Mouse (Mus musculus): ENCODE data around the gene Ctsl.

The Ctsl gene

DNA sequence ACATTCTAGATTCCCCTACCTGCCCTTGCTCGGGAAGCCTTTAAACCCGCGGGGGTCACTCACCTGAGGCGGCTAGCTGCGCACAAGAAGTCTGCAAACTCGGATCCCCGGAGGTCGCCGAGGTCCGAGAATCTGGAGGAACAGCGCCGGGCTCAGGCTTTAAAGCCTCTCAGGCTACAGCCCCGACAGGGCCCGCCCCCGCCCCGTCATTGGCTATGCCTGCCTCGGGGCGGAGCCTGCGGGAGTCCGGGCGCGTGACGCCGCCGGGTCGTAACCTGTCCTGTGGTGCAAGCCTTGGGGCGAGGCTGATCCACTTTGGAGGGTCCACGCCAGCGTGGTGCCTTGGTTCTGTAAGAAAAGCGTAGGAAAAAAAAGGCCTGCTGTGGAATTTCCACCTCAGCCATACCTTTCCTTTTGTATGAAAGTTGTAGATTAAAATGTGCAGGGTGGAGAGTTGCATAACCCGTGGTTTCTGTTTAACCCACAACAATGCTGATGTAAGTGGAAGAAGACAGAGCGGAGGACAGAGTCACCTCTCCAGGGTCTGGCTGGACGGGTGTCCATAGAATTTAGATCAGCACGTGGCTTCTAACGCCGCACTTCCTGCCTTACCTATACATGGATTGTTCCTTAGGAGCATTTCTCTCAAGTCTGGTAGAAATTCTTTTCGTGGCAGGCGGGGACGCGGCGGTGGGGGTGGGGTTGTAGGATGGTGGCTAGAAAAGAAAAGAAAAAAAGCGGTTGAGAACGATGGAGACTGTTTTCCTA, at the start of gene Ctsl:
TSS of gene Ctsl (minus strand) at position 718 of the 768 bp plus-strand sequence.
- DNase-seq (ENCODE audit: low spot score) = peak; percentile 91

DNA sequence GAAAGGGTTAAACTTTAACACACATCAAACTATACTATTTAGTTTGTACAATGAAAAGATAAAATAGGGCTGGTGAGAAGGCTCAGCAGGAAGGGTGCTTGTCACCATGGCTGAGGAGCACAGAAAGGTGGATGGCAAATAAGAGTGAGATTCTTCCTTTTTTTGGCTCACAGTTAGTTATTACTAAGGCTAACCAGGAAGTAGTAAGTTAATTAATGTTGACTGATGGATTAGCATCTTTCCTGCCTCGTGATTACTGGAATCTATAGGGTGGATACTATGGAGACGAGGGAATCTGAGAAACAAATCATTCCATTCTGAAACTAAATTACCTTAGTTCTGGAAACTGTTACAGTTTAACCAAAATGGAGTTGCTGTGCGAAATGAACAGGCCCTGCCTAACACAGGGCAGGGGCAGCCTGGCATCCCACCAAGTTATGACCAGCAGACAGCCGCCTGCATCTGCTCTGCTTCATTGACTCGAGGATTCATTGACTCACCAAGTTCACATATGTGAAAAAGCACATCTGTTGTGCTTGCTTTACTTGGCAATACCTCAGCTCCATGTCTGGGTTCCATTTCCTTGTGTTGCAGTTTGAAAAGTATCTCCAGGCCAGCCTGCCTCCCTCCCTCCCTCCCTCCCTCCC, 46.4 kb upstream of the Ctsl start:
- DNase-seq (ENCODE audit: low spot score) = peak; percentile 86

DNA sequence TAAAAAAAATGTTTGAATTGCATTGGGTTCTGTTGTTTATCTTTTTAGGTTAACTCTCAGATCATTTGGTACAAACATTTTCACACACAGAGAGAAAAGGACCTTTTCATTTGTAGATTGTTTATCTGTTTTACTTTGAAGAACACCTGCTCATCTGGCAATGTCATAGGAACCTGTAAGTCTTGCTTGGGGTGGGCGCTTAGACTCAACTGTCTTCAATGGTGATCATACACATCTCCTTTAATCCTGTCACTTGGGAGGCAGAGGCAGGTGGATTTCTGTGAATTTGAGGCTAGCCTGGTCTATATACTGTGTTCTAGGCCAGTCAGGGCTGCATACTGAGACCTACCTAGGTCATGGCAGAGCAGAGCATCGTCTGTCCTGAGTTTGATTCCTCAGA, 45.0 kb upstream of the Ctsl start:
- DNase-seq (ENCODE audit: low spot score) = no peak

DNA sequence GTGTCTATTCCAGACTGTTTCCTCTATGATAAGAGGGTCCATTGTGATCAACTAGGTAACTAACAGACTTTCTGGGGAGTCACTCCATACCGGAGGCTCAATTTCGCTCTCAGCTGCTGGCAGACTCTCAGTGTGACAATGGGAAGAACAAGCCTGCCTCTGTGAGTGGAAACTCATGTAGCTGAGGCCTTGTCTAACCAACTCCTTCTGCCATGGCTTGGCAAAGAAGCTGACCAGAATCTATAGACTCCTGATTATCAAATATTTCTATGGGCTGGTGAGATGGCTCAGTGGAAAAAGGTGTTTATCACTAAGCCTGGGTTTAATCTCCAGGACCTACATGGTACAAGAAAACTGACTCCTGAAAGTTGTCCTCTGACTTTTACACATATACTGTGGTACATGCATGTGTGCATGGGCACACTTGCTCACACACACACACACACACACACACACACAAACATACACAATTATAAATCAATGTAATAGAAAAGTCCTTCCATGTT, 42.1 kb upstream of the Ctsl start:
- DNase-seq (ENCODE audit: low spot score) = no peak

DNA sequence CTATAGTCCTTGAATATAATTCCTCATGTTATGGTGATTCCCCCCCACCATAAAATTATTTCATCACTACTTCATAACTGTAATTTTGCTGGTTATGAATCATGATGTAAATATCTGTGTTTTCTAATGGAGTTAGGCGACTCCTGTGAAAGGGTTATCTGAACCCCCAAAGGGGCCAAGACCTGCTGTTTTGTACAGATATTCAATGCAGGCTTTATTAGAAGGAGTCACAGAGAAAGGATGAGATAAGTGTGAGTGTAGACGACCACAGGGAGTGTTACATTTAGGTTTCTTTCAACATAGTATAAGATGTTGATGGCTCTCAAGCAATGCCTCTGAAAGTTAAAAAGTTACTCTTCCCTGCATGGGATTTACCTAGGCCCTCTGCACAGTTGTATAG, 40.6 kb upstream of the Ctsl start:
- no peak for DNase-seq (ENCODE audit: low spot score)

DNA sequence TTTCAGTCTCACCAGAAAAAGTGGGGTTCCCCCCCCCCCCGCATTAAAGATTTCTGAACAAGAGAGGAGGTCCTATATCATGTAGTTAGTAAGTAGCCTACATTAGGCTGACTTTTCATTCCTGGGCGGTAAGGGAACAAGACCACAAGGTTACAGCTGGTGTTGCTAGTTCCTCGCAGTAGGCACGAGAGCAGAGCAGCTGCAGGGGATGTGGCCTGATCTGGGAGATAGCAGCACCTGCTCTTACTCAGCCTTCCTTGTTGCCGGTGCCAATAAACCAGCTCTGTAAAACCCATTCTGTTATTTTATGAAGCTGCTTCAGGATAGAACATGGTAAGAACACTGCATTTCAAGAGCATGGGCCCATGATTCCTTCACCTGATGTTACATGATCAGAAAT, 39.9 kb upstream of the Ctsl start:
- DNase-seq (ENCODE audit: low spot score) = peak; percentile 15

DNA sequence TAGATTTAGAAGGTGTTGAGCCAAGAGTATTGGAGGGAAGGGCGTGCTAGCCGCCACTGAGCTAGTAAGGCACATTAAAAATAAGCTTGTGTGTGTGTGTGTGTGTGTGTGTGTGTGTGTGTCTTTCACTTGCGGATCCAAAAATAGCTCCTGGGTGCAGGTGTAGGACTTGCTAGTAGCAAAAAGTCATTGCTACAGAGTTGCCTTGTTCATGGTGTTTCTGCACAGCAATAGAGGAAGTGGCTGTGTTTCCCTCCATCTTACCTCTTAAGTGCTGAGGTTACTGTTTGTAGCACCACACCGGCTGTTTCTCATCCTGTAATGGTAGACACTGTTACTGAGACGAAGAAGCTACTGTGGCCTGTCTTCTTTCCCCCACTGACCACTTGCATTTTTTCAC, 37.3 kb upstream of the Ctsl start:
- DNase-seq (ENCODE audit: low spot score) = no peak

DNA sequence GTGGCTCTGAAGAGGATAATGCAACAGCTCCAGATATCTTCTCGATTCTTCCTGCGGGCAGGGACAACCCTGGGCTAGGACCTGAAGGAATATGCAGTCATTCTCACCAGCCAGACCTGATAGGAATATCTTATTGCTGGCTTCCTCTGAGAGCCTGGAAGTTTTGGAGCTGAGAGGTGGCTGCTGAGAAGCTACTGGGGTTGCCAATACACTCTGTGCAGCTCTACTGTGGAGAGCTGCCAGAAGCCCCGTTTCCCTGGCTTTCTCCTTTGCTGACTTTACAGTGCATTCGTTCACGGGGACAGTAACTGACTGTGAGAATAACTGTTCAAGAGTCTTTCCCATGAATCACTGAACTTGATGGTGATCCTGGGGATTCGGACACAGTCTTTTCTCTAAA, 34.9 kb upstream of the Ctsl start:
- no peak for DNase-seq (ENCODE audit: low spot score)

DNA sequence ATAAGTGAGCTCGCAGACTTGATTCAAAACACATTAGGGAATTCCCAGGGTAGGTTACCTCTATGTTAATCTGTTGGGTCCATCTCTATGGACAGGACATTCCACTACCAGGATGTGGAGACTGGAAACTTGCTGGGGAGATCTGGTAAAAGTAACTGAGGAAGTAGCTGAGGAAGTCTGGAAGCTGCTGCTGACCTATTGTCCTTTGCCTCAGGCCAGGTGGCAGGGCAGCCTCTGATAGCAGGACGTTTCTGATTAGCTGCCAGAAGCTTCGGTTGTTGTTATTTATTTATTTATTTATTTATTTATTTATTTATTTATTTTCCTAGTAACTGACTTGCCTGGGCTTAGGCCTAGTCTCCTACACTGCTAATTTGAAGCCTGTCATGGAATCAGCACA, 32.8 kb upstream of the Ctsl start:
- DNase-seq (ENCODE audit: low spot score) = no peak

DNA sequence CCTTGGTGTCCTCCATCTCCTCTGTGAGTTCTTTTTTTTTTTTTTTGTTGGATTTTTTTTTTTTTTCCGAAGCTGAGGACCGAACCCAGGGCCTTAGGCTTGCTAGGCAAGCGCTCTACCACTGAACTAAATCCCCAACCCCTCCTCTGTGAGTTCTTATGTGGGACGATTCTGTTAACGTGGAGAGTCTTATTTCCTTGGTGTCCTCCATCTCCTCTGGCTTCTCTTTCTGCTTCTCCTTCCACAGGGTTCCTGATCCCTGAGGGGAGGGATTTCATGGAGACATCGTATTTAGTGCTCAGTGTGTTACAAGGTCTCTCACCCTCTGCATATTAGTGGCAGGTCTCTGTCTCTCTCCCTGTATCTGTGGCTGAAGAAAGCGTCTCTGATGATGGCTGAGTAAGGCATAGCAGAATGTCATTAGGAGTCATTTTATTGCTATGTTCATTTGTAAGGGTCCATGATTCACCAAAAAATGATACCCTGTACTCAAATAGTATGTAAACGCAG, 32.3 kb upstream of the Ctsl start:
- no peak for DNase-seq (ENCODE audit: low spot score)

DNA sequence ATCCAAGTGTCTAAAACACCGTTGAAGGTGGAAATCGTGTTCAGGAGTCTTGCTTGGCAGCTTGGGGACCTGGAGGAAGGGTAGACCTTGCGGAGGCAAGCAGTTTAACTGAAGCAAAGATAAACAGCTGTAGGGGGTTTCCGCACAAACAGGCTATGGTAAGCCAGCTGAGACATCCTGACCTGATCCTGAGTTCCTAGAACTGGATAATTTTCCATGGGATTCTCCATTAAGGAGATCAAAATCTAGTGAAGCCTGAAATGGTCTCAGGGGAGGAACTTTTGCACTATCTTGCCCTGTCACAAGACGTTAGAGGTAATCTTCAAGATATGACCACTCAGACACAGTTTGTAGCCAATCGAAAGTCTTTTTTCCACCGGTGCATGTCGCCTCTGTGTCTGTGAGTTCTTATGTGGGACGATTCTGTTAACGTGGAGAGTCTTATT, 31.8 kb upstream of the Ctsl start:
- DNase-seq (ENCODE audit: low spot score) = no peak

DNA sequence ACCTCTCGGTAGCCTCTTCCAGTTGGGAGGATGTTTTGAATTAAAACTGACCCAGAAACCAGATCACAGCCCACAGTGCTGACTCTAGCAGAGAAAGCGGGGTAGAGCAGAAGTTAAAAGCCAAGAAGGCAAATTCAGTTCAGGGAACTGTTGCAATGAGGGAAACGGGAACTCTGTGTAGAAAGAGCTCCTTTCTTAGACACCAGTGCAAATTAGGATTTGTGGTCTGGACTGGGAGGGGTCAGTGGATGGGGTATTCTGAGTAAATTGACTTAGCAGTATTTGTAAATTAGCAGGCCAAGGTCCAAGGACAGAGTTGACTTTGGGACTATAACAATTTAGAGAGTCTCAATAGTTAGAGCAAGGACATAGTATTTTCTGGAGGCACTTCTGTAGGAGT, 31.3 kb upstream of the Ctsl start:
- no peak for DNase-seq (ENCODE audit: low spot score)

DNA sequence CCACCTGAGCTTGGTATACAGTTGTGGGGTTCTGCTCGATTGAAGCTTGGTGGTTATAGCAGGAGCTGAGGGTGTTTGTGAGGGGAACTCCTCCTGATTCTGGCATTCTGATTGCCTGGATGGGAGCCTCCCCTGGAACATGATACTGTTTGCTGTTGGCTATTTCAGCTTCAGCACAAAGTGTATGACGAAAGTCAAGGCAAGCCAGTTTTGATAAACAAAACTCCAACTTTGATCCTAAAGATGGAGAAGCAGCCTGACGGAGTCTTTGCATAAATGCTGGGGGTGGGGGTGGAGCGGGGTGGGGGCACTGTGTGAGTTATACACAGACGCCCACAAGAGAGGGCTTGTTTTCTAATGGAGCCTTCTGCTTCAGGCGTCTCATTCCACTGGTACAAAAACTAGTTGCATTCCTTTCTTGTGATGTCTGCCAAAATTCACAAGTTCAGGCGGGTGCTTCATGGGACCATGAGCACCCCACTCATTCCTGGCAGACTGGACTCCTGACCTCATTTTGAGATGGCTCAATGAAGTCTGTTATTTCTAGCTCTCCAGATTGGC, 30.2 kb upstream of the Ctsl start:
- no peak for DNase-seq (ENCODE audit: low spot score)

DNA sequence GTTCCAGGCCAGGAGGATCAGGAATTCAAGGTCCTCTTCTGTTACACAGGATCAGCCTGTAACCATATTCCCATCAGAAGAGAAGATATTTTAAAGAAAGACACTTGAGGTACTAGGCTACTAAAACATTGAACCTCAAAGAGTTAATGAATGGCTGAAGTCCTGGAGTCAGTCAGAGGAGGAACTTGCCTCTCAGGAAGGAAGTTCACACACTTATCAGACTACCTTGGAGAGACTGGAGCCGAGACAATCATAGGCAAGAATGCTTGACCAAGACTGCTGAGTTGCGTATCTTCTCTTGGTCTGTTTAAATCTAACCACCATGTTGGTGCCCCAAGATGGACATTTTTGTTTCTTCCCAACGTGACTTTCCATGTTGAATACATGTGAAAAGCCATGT, 29.2 kb upstream of the Ctsl start:
- no peak for DNase-seq (ENCODE audit: low spot score)

DNA sequence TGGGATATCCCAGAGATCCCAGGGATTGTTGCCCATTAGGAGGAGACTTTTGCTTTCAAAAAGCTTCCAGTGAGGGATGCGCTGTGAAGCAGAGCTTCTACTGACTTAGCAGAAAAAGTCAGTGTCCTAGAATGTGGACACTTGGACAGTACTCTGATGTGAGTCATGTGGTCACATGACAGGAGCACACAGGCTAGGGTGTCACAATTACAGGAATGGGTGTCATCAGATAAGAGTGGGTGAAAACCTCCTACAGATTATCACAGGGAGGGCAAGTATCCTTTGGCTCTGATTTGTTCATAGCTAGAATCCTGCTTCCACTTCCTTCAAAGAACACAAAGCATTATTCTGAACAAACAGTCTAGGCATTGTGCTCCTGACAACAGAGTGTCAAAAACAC, 27.4 kb upstream of the Ctsl start:
- no peak for DNase-seq (ENCODE audit: low spot score)

DNA sequence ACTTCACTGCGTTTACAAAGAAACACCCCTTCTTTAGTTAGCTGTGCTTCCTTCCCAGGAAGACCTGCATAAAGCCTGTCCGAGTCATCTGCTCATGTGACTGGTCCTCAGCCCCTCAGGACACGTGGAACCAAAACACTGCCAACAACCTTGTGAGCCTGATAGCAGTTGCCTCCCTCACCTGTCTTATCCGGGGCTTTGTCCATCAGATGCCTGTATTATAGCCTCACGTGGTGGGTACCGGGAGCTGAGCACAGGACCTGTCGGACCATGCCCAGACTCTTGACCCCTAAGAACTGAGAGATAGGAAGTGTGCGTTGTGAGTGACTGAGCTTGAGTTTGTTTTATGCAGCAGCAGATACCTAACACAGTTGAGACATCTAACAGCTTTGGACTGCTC, 26.3 kb upstream of the Ctsl start:
- no peak for DNase-seq (ENCODE audit: low spot score)

DNA sequence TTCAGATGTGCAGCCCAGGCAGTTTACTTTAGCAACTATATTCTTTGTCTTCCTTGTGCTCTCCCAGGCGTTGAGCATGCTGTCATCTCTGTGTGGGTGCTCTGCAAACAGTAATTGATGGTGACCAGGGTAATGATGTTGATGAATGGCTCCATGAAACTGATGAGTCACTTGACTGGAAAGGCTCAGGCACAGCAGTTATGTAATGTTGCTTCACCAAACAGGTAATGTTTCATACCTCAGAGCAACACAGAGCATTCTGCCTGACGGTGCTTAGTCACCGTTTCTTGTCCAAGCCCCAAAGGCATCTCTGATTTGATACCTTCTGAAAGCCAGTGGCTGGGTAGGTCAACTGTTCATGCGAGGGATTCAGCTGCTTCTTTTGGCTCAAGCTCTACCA, 17.7 kb upstream of the Ctsl start:
- no peak for DNase-seq (ENCODE audit: low spot score)

DNA sequence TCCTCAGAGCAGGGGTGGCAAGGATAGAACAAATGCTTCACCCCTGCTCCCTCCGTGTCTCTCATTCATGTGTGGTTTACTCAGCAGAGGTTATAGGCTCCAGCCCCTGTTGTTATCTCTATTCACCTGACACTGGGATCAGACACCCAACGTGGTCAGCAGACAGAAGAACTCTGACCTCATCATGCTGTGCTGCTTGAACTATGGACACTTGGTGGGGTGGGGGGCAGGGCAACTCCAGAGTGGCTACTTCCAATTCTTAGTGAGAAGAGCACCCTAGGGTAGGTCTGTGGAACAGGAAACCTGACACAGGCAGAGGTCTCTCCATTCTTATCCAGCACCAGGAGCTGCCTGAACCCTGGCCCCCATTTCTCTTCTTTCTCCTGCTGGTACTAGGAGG, 15.4 kb upstream of the Ctsl start:
- no peak for DNase-seq (ENCODE audit: low spot score)

DNA sequence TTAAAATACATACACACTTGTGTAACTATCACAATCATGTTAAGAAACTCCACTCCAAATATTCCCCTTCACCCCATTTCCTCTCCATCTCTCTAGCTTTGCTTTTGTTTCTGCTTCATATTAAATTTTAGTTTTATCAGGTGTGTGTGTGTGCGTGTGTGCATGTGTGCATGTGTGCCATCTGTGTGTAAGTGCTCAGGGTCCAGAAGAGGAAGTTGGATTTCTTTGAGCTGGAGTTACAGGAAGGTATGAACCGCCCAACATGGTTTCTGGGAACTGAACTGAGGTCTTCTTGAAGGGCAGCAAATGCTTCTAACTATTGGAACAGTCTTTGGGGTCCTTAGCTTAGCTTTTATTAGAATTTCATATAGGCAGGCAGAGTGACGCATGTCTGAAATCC, 14.2 kb upstream of the Ctsl start:
- DNase-seq (ENCODE audit: low spot score) = no peak

DNA sequence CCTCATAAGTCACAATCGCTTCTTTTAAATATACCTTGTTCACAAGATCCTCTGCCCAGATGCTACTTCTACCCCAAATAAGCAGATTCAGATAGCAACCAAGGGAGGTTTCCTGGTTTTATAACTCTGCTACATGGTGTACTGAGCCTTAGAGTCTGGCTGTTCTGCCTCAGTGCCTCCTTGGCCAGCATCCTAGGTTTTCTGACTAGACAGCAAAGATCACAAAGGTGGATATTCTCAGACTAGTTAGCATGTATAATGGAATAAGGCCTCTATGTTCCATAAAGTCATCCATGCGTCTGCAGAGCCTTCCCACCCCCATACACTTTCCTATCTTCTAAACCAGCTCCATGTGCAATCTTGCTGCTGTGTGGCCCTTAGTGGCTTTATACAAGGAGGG, 9.6 kb upstream of the Ctsl start:
- DNase-seq (ENCODE audit: low spot score) = no peak

DNA sequence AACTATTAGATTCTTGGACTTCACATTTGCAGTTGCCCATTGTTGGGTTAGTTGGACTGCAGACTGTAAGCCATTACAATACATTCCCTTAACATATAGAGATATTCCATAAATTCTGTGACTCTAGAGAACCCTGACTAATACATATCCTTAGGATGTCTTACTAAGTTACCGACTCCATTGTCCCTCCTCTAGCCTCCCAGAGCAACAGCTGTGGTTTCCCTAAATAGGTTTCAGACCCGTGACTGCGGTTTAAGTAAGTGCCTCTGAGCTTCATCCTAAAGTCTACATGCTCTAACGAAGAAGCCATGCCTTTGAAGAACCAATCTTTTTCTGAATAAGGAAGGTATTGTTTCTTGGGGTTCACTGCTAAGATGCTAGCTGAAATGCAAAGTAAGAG, 7.9 kb upstream of the Ctsl start:
- no peak for DNase-seq (ENCODE audit: low spot score)

DNA sequence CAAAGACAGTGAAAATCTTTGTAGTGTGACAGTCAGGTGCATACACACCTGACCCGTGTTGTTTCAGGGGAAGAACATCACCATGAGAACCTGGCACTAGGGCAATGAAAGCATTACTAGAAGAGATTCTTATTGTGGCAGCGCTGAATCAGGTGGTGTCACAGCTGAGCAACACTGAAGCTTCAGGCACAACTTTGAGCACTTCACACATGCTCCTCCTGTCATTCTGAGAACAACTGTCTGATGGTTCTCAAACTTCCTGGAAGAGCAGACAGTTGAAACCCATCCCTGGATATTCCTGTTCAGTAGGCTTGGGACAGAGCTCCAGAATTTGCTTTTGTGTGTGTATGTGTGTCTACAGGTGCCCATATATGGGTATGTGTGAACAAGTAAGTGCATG, 5.8 kb upstream of the Ctsl start:
- DNase-seq (ENCODE audit: low spot score) = no peak

DNA sequence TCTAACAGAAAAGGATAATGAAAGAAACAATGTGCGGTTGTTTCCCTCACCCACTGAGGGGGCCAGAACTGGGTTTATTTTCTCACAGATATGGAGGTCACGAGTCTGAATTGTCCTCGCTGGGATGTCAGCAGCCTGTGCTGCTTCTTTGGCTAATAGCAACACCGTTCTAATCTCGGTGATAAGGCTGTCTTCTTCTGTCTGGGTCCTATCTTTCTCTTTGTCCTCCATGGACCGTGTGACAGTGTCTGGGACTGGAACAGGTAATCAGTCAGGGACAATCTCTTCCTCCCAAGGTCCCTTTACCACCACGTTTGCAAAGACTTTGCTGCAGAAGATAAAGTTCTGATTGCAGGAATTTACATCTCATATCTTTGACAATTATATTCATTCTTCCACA, 4.5 kb upstream of the Ctsl start:
- no peak for DNase-seq (ENCODE audit: low spot score)
